Comparison of ENCODE assay signal across 8 mouse cellular contexts in the genomic region with DNA sequence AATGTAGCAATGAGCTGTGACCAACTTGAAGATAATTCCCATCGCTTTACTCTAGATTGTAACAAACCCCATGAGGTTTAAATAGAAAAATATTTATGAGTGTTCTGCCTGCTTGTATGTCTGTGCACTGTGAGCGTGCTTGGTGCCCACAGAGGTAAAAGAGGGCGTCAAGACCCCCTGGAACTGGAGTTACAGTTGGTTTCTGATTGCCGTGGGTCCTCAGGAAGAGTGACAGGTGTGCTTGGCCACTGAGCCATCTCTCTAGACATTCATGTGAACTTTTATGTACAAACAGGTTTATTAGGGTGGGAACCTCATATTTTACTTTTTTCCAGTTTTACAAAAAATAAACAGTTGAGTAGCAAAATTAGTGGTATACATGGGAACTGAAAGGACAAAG. TPM values are rescaled to one million over a fixed set of nuclear protein-coding genes. Genes with fewer than 3 reads are reported as not detected.
DNase-seq lines count a peak whose midpoint lies in the region; ATAC-seq and TF ChIP-seq lines count a peak whose summit lies in the region.

A gene (minus strand): TSS at position 101 of the 400 bp plus-strand sequence.

- 83% methylated on average over 4 of the region's 4 CpGs for WGBS in kidney, adult 2 months
- 65% methylated on average over 4 of the region's 4 CpGs for WGBS in hindbrain, postnatal 0 days
- WGBS in midbrain, embryonic 11.5 days = 77% methylated on average over 4 of the region's 4 CpGs

- H3K27ac ChIP-seq in kidney, adult 2 months (ENCODE audit: insufficient read depth, low read depth, low read length) = peak within 1 kb of the TSS; percentile 87
- peak within 1 kb of the TSS; percentile 79 for H3K27ac ChIP-seq in bone marrow macrophage, adult 2 months (ENCODE audit: insufficient read depth, low read depth, low read length)
- H3K27ac ChIP-seq in hindbrain, postnatal 0 days = peak within 1 kb of the TSS; percentile 76
- no peak within 1 kb of the TSS for H3K27ac ChIP-seq in midbrain, embryonic 11.5 days (ENCODE audit: low read depth, low read length)

- H3K9me3 ChIP-seq in hindbrain, postnatal 0 days (ENCODE audit: low read length) = no peaks in the 10 kb centered on the region
- no peaks in the 10 kb centered on the region for H3K9me3 ChIP-seq in midbrain, embryonic 11.5 days (ENCODE audit: control insufficient read depth, low read length)

- TF ChIP-seq CTCF in kidney, adult 2 months (conservative IDR thresholded peaks at IDR 0.05; ENCODE audit: insufficient read depth, insufficient read length, low read depth, low read length) = no peak
- no peak for TF ChIP-seq CTCF in bone marrow macrophage, adult 2 months (IDR thresholded peaks at IDR 0.05; ENCODE audit: low read depth, low read length)
- no peak for TF ChIP-seq CTCF in hindbrain, postnatal 0 days (IDR thresholded peaks at IDR 0.05; ENCODE audit: low read depth)

- TF ChIP-seq POLR2A in kidney, adult 2 months (IDR thresholded peaks at IDR 0.05; ENCODE audit: low read depth, low read length) = no peak
- TF ChIP-seq POLR2A in bone marrow macrophage, adult 2 months (IDR thresholded peaks at IDR 0.05; ENCODE audit: borderline replicate concordance, low read depth, low read length) = no peak

- peaks cover 3% of the 10 kb centered on the region; the same call in 1 of the 2 replicates for H3K4me1 ChIP-seq in kidney, adult 2 months (ENCODE audit: control insufficient read depth, insufficient read depth, low read length)
- H3K4me1 ChIP-seq in bone marrow macrophage, adult 2 months (ENCODE audit: control insufficient read depth, insufficient read depth, low read length) = peaks cover 7% of the 10 kb centered on the region
- H3K4me1 ChIP-seq in hindbrain, postnatal 0 days (ENCODE audit: insufficient read depth, low read length) = no peaks in the 10 kb centered on the region
- H3K4me1 ChIP-seq in midbrain, embryonic 11.5 days (ENCODE audit: control insufficient read depth, insufficient read depth, low read length) = peaks cover 5% of the 10 kb centered on the region

- no peaks in the 10 kb centered on the region for H3K36me3 ChIP-seq in kidney, adult 2 months (ENCODE audit: control insufficient read depth, insufficient read depth, low read length)
- H3K36me3 ChIP-seq in hindbrain, postnatal 0 days (ENCODE audit: insufficient read depth, low read length) = no peaks in the 10 kb centered on the region
- no peaks in the 10 kb centered on the region for H3K36me3 ChIP-seq in midbrain, embryonic 11.5 days (ENCODE audit: control insufficient read depth, insufficient read depth, low read length)

- peak within 1 kb of the TSS; percentile 82 for H3K4me3 ChIP-seq in kidney, adult 2 months (ENCODE audit: insufficient read depth, low read depth, low read length)
- H3K4me3 ChIP-seq in bone marrow macrophage, adult 2 months (ENCODE audit: insufficient read depth, low read length) = peak within 1 kb of the TSS; percentile 100
- H3K4me3 ChIP-seq in hindbrain, postnatal 0 days (ENCODE audit: low read length) = peak within 1 kb of the TSS; percentile 84
- peak within 1 kb of the TSS; percentile 73 for H3K4me3 ChIP-seq in midbrain, embryonic 11.5 days (ENCODE audit: low read depth, low read length)

- H3K9ac ChIP-seq in hindbrain, postnatal 0 days (replicated peaks; ENCODE audit: low read length) = peak within 1 kb of the TSS; percentile 65
- H3K9ac ChIP-seq in midbrain, embryonic 11.5 days (ENCODE audit: low read length) = peak within 1 kb of the TSS; percentile 63

- H3K4me2 ChIP-seq in hindbrain, postnatal 0 days (ENCODE audit: low read depth, low read length) = peak within 1 kb of the TSS; percentile 95
- H3K4me2 ChIP-seq in midbrain, embryonic 11.5 days = peak within 1 kb of the TSS; percentile 100

- no peak for ATAC-seq in hindbrain, postnatal 0 days
- ATAC-seq in midbrain, embryonic 11.5 days (ENCODE audit: low FRiP score) = no peak
- no peak for ATAC-seq in frontal cortex, adult (ENCODE audit: low TSS enrichment)

- H3K27me3 ChIP-seq in kidney, adult 2 months (replicated peaks; ENCODE audit: control insufficient read depth, insufficient read depth, low read length) = no peaks in the 10 kb centered on the region
- no peaks in the 10 kb centered on the region for H3K27me3 ChIP-seq in hindbrain, postnatal 0 days (ENCODE audit: insufficient read depth, low read length)
- peaks cover 3% of the 10 kb centered on the region for H3K27me3 ChIP-seq in midbrain, embryonic 11.5 days (ENCODE audit: control insufficient read depth, insufficient read depth, low read length)

- no peak for DNase-seq in kidney, adult 2 months
- no peak for DNase-seq in kidney, postnatal 14 days
- DNase-seq in hindbrain, postnatal 0 days (ENCODE audit: low spot score) = no peak
- no peak for DNase-seq in midbrain, embryonic 11.5 days (ENCODE audit: low spot score, missing footprints)
- no peak for DNase-seq in thymus, postnatal 0 days (ENCODE audit: low spot score)
- no peak for DNase-seq in frontal cortex, postnatal 14 days (ENCODE audit: low spot score in 2 of 2)

RNA-seq across cellular contexts. Expression of the gene that starts here (rescaled TPM):
- polyA plus RNA-seq in kidney, adult 2 months (2012; rRNA removed) = 2.3 and 2.8 TPM in 2 replicates
- 5.4 and 5.8 TPM in 2 replicates for polyA plus RNA-seq in bone marrow macrophage, adult 2 months (2012; ENCODE audit: insufficient read depth, insufficient read length, missing spikeins)
- total RNA-seq in hindbrain, postnatal 0 days (2014; rRNA removed) = 16.6 and 17.1 TPM in 2 replicates
- 29.2 and 29.4 TPM in 2 replicates for polyA plus RNA-seq in hindbrain, postnatal 0 days (2015; fragmentation: Nextera tagmentation; extraction: Ambion mirVana)
- 0.37 and 0.48 TPM in 2 replicates for polyA plus RNA-seq in midbrain, embryonic 11.5 days (2014; fragmentation: Nextera tagmentation; extraction: Ambion mirVana)
- polyA plus RNA-seq in thymus, postnatal 0 days (2015; fragmentation: Nextera tagmentation; extraction: Ambion mirVana) = 1.7 and 1.9 TPM in 2 replicates
